In genomic region chr19:56294654-56295399, GRCm38 (mm10) we compare ENCODE assay signal across 8 mouse cellular contexts. TPM values are rescaled to one million over a fixed set of nuclear protein-coding genes. Genes with fewer than 3 reads are reported as not detected.
A peak's percentile ranks its signal among the peaks of the same experiment; 100 is the strongest.
DNase-seq lines count a peak whose midpoint lies in the region; ATAC-seq and TF ChIP-seq lines count a peak whose summit lies in the region.

No protein-coding gene starts in this region.

- H3K27ac ChIP-seq in ES-E14 (ENCODE audit: insufficient read depth, low read depth, low read length, poor library complexity, severe bottlenecking), result no peak overlapping the region
- H3K27ac ChIP-seq in lung, embryonic 15.5 days, result no peak overlapping the region

- peak; percentile 37 to 71; a peak in 3 of 4 replicates for ATAC-seq in hematopoietic stem cell, adult 5-6 weeks (replicated peaks in 1 of 2; ENCODE audit: insufficient read depth in 1 of 2, low FRiP score in 2 of 2, low TSS enrichment in 1 of 2, low read depth in 1 of 2, poor library complexity in 2 of 2, severe bottlenecking in 2 of 2)
- ATAC-seq in lung, embryonic 15.5 days (ENCODE audit: borderline replicate concordance, extremely low read depth, low FRiP score, low TSS enrichment), result peak; percentile 66

- H3K9me3 ChIP-seq in ES-E14 (ENCODE audit: control insufficient read depth, insufficient read depth, low read depth, low read length), result no peaks in the 10 kb centered on the region
- no peaks in the 10 kb centered on the region for H3K9me3 ChIP-seq in lung, embryonic 15.5 days

- in situ Hi-C loops in ES-E14 (cut with MboI; ENCODE audit: low sequenced_read_pairs in 2 of 2, unreplicated experiment in 2 of 2), result no loop called here

- H3K4me1 ChIP-seq in ES-E14 (ENCODE audit: control insufficient read depth in 2 of 2, insufficient read depth in 2 of 2, low read length in 2 of 2, poor library complexity in 1 of 2), result peaks cover 0 to 2% of the 10 kb centered on the region in 2 experiments; a peak in 1 of 4 replicates
- H3K4me1 ChIP-seq in lung, embryonic 15.5 days, result peaks cover 15% of the 10 kb centered on the region

- H3K9ac ChIP-seq in ES-E14 (ENCODE audit: insufficient read depth, low read depth, low read length, poor library complexity, severe bottlenecking), result no peak overlapping the region
- no peak overlapping the region for H3K9ac ChIP-seq in lung, embryonic 15.5 days

- H3K4me3 ChIP-seq in ES-E14 (ENCODE audit: insufficient read depth in 1 of 2, low read depth in 1 of 2, low read length in 2 of 2, poor library complexity in 1 of 2, severe bottlenecking in 1 of 2), result no peak overlapping the region
- no peak overlapping the region for H3K4me3 ChIP-seq in lung, embryonic 15.5 days

- no peaks in the 10 kb centered on the region for H3K36me3 ChIP-seq in ES-E14 (ENCODE audit: control insufficient read depth, insufficient read depth, low read length, poor library complexity, severe bottlenecking)
- H3K36me3 ChIP-seq in lung, embryonic 15.5 days, result no peaks in the 10 kb centered on the region

- no peaks in the 10 kb centered on the region for H3K27me3 ChIP-seq in lung, embryonic 15.5 days

- peak; percentile 47 for DNase-seq in ES-E14 (ENCODE audit: low read depth, low spot score)
- peak; percentile 87 for DNase-seq in cerebellum, adult 8-10 months
- DNase-seq in forelimb bud, embryonic 11.5 days (ENCODE audit: low read depth, low spot score), result peak; percentile 73
- DNase-seq in layer of hippocampus, adult 9-10 months (ENCODE audit: low spot score), result peak; percentile 61
- DNase-seq in ovary, postnatal 14 days (ENCODE audit: low spot score), result peak; percentile 71
- peak; percentile 52 for DNase-seq in thymus, postnatal 25 days

- 24% methylated on average over 7 of the region's 7 CpGs for WGBS in lung, embryonic 15.5 days

- H3K4me2 ChIP-seq in lung, embryonic 15.5 days, result peak overlapping the region; percentile 35

TF ChIP-seq in ES-E14, 5 proteins besides CTCF, POLR2A, EP300 and RAD21:
- TF ChIP-seq ZNF384 (IDR thresholded peaks at IDR 0.05; ENCODE audit: low read depth, low read length), result no peak
- TF ChIP-seq CHD2 (IDR thresholded peaks at IDR 0.05; ENCODE audit: low read depth, low read length), result no peak
- TF ChIP-seq ZC3H11A (IDR thresholded peaks at IDR 0.05; ENCODE audit: borderline replicate concordance, low read depth, low read length), result no peak
- no peak for TF ChIP-seq MAFK (IDR thresholded peaks at IDR 0.05; ENCODE audit: insufficient read depth, low read depth, low read length)
- no peak for TF ChIP-seq HCFC1 (IDR thresholded peaks at IDR 0.05; ENCODE audit: borderline replicate concordance, insufficient read depth, low read length)

RNA-seq across cellular contexts. Expression of gene Habp2, which starts 7.9 kb away (rescaled TPM):
- 0.42 and 1.6 TPM in 2 replicates for total RNA-seq in ES-E14 (2012; rRNA removed)
- not detected in 2 replicates for total RNA-seq in hematopoietic stem cell, adult 5-6 weeks (2017)
- 3.6 and 3.8 TPM in 2 replicates for polyA plus RNA-seq in lung, embryonic 15.5 days (2015; fragmentation: Nextera tagmentation; extraction: Ambion mirVana)
